Mouse (Mus musculus): ENCODE data around the gene Olfr49.

The Olfr49 gene

DNA sequence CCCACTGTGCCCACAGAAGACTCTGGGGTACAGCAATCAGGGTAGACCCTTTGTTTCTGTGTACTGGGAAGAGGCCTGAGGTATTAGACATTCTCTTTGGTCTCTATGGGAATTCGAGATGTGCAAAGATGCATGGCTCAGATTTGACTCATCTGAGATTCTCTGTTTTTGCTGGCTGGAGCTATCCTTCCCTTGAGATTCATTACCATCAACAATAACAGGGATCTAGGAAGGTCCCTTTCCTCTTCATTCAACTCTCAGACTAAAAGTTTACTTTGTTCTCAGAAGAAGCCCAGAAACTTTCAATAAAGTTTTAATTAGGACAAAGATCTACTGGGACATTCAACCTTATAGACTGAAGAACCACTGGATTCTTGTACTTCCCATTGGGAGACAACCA lies at the start of gene Olfr49:
TSS of gene Olfr49 (minus strand) at position 101 of the 400 bp plus-strand sequence.
- no peak for DNase-seq (ENCODE audit: extremely low spot score)

- DNase-seq (ENCODE audit: extremely low spot score), result no peak
Observed at GRCm38 (mm10) chr14:54333452-54334189, 48.9 kb upstream of the Olfr49 start.

- no peak for DNase-seq (ENCODE audit: extremely low spot score)
Observed at GRCm38 (mm10) chr14:54332176-54333074, 47.7 kb upstream of the Olfr49 start.

- no peak for DNase-seq (ENCODE audit: extremely low spot score)
Observed at GRCm38 (mm10) chr14:54331178-54331577, 46.4 kb upstream of the Olfr49 start.

DNA sequence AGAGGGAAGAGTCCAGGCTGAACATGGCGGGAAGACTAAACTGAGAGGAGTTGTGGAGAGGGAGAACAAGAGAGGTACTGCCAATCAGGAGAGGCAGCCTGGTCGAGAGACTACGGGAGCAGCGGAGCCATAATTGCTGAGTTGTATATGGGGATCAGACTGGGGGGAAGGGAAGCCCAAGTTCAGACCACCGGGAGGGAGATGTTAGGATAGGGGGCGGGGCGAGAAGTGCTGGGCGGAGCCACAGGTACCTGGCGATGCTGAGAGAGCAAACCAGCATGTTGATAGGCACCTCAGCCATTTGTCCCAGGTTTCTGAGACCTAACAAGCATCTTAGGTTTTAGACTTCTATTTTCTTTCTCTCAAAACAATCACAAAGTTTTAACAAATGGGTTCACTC lies 44.5 kb upstream of the Olfr49 start:
- DNase-seq (ENCODE audit: extremely low spot score), result no peak

DNA sequence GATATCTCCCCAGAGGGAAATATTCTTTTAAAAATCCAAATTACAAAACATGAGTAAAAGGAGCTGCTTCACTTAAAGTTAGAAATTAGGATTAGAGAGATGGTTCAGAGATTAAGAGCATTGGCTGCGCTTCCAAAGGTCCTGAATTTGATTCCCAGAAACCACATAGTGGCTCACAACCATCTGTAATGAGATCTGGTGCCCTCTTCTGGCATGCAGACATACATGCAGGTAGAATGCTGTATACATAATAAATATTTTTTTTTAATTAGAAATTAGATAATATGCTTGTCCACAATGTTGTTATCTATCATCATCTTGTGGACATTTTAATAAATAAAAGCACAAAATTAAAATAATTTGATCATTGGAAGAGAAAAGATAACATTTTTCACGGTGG lies 43.8 kb upstream of the Olfr49 start:
- no peak for DNase-seq (ENCODE audit: extremely low spot score)

- no peak for DNase-seq (ENCODE audit: extremely low spot score)
Observed at GRCm38 (mm10) chr14:54324486-54324885, 39.7 kb upstream of the Olfr49 start.

GRCm38 (mm10) chr14:54321556-54322376 lies 37.0 kb upstream of the Olfr49 start:
- no peak for DNase-seq (ENCODE audit: extremely low spot score)

- no peak for DNase-seq (ENCODE audit: extremely low spot score)
Observed at GRCm38 (mm10) chr14:54311763-54312162, 27.0 kb upstream of the Olfr49 start.

DNA sequence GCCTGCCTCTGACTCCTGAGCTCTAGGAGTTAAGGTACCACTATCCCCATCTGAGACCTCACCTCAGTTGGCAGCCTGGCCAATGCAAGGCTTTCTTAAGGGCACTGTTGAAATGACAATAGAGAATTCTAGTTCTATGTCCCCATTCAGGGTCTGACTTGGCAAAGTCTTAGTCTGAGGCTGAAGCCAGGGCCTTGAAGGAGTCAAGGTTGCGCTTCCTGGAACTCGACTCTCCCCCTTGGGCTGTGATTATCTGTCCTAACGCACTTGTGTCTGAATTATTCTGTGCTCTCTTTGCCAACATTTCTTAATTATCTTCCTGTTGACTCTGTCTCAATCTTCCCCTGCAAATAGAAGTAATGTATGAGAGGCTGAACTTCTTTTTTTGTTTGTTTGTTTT lies 15.9 kb upstream of the Olfr49 start:
- no peak for DNase-seq (ENCODE audit: extremely low spot score)

DNA sequence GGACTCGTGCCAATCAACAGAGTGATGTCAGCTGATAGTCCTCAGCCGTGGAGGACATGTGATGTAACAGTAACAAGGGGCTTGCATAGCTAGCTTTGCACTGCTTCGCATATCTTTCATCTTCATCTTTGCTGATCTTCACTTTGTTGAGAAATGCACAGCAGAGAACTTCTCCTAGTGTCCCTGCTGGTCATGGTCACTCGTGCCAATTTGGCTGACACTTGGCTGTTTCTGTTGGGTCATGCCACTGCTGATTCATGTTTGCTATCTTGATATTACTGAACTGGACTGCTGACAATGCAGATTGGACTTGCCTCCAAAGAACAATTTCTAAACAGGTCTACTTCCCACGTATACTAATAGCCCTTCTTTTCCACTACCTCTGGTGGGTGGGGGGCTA lies 15.4 kb upstream of the Olfr49 start:
- DNase-seq (ENCODE audit: extremely low spot score), result no peak

DNA sequence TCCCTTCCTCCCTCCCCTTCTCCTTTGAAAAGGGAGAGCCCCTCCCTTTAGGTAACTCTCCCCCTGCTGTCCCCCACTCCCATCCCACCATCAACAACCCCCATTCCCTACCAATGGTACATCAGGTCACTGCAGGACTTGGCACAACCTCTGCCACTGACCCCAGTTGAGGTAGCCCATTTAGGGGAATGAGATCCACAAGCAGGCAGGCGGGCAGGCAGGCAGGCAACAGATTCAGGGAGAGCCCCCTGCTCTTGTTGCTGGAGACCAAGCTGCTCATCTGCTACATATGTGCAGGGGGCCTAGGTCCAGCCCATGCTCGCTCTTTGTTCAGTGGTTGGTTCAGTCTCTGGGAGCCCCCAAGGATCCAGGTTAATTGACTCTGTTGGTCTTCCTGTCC lies 8.3 kb downstream of the Olfr49 start:
- DNase-seq (ENCODE audit: extremely low spot score), result no peak

GRCm38 (mm10) chr14:54272696-54273095 lies 12.0 kb downstream of the Olfr49 start:
- DNase-seq (ENCODE audit: extremely low spot score), result no peak

GRCm38 (mm10) chr14:54271976-54272606 lies 12.6 kb downstream of the Olfr49 start:
- no peak for DNase-seq (ENCODE audit: extremely low spot score)

DNA sequence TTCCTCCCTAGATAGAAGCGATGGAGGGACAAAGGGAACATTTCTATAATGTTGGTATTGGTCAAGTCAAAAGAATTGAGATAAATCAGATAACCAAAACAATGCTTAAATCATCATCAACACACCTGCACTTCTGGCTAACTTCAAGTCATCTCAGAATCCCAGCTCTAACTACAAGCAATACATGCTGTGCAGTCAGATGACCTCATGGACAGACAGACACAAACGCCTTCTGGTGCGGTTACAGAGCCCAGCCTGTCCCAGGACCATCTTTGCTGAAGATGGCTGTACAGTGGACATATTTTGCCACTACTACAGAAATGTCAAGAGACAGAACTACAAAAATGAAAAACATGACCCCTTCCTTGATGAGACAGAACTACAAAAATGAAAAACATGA lies 14.3 kb downstream of the Olfr49 start:
- no peak for DNase-seq (ENCODE audit: extremely low spot score)

DNA sequence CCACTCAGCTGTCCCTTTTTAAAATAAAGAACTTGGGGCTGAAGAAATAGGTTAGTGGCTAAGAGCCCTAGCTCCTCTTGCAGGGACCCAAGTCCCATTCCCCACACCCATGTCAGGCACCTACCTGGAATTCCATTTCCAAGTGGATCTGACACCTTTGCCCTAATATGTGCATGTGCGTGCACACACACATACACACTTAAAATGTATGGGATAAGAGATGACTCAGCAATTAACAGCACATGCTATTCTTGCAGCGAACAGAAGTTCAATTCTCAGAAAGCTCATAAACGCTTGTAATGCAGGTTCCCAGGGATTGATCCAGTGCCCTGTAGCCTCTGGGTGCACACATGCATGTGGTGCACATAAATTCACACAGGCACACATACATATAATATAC lies 15.2 kb downstream of the Olfr49 start:
- no peak for DNase-seq (ENCODE audit: extremely low spot score)

DNA sequence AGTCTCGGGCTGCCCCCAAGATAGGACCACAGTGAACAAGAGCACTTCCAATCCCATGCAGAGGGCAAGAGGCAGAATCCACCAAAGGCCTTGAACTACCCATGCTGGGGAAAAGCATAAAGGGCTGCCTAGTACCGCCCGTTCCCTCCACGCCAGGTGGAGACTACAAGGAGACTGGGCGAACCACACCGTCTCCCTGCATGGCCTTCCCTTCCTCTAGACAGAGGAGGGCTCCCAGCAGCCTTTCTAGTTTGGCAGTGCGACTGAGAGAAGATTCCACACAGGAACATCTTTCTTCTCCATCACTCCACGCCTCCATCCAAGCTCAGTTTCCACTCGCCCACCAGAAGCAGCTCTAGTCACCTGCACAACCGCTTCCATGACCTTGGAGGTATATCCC lies 16.8 kb downstream of the Olfr49 start:
- no peak for DNase-seq (ENCODE audit: extremely low spot score)

- no peak for DNase-seq (ENCODE audit: extremely low spot score)
Observed at GRCm38 (mm10) chr14:54265951-54266350, 18.8 kb downstream of the Olfr49 start.

- no peak for DNase-seq (ENCODE audit: extremely low spot score)
Observed at GRCm38 (mm10) chr14:54265093-54265492, 19.6 kb downstream of the Olfr49 start.

DNA sequence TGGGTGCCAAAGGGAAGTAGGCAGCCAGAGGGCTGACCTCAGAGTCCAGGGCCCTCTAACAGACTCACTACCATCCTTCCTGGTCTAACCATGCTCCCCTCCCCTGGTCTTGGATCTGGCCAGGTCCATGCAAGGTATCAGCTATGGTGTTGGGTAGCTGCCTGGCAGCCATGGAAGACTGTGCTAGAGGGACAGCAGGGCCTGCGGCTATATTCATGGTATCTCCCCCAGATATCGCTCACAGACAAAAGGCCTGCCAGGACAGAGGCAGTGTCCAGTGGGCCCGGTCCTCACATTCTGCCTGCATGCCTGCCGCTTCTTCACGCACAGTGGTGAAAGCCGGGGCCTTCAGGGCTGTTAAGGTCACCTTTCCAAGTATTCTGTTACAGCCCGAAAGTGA lies 20.5 kb downstream of the Olfr49 start:
- DNase-seq (ENCODE audit: extremely low spot score), result no peak

DNA sequence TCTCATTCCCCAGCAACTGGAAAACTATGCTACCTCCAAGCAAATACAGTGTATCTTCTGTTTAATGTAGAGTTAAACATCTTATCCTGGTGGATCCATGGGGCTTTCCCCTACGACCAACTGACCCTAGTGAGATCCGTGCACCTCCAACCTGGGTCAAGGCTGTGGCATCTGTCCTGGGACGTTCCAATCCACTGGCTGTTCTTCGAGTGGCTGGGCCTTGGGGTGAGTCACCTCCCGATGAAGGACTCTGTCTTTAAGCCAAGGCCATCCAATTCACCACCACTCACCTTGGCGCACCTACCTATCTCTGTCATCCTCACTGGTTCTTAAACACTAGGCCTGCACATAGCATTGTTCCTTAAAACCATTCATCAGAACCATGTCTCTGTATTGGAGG lies 21.6 kb downstream of the Olfr49 start:
- DNase-seq (ENCODE audit: extremely low spot score), result no peak

DNA sequence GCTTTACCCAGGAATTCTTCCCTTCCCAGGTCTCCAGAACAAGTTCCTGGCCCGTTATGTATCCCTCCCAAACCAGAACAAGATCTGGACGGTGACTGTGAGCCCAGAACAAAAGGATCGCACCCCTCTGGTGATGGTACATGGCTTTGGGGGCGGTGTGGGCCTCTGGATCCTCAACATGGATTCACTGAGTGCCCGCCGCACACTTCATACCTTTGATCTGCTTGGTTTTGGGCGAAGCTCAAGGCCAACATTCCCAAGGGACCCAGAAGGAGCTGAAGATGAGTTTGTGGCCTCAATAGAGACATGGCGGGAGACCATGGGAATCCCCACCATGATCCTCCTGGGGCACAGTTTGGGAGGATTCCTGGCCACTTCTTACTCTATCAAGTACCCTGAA lies 22.1 kb downstream of the Olfr49 start:
- no peak for DNase-seq (ENCODE audit: extremely low spot score)
